In genomic region chr10:17723421-17723841, GRCm38 (mm10) we compare ENCODE assay signal across 8 mouse cellular contexts. TPM values are rescaled to one million over a fixed set of nuclear protein-coding genes. Genes with fewer than 3 reads are reported as not detected.
DNase-seq lines count a peak whose midpoint lies in the region; ATAC-seq lines count a peak whose summit lies in the region.

No protein-coding gene starts in this region.

- peaks cover 30% of the 10 kb centered on the region for H3K79me2 ChIP-seq in macrophage (ENCODE audit: inconsistent target)

- H3K4me2 ChIP-seq in kidney, embryonic 14.5 days (replicated peaks; ENCODE audit: low read depth, low read length), result peak overlapping the region; percentile 65
- H3K4me2 ChIP-seq in hindbrain, embryonic 13.5 days, result peak overlapping the region; percentile 59

- peak overlapping the region; percentile 100 for H3K27ac ChIP-seq in kidney, embryonic 14.5 days (ENCODE audit: low read depth, low read length)
- H3K27ac ChIP-seq in hindbrain, embryonic 13.5 days, result peak overlapping the region; percentile 99
- H3K27ac ChIP-seq in macrophage, result peak overlapping the region; percentile 77

- H3K9ac ChIP-seq in kidney, embryonic 14.5 days (ENCODE audit: low read depth, low read length), result peak overlapping the region; percentile 94
- peak overlapping the region; percentile 98 for H3K9ac ChIP-seq in hindbrain, embryonic 13.5 days

- H3K4me1 ChIP-seq in kidney, embryonic 14.5 days (ENCODE audit: control insufficient read depth, insufficient read depth, low read length), result peaks cover 11% of the 10 kb centered on the region; the same call in 1 of the 2 replicates
- H3K4me1 ChIP-seq in hindbrain, embryonic 13.5 days (replicated peaks), result peaks cover 32% of the 10 kb centered on the region

- H3K27me3 ChIP-seq in kidney, embryonic 14.5 days (ENCODE audit: control insufficient read depth, insufficient read depth, low read length), result no peaks in the 10 kb centered on the region
- H3K27me3 ChIP-seq in hindbrain, embryonic 13.5 days, result no peaks in the 10 kb centered on the region

- H3K4me3 ChIP-seq in kidney, embryonic 14.5 days (ENCODE audit: low read length), result peak overlapping the region; percentile 95
- H3K4me3 ChIP-seq in hindbrain, embryonic 13.5 days, result peak overlapping the region; percentile 99
- H3K4me3 ChIP-seq in macrophage (ENCODE audit: inconsistent target), result peak overlapping the region; percentile 50

- peak; percentile 48 for ATAC-seq in kidney, embryonic 14.5 days (ENCODE audit: low FRiP score, low TSS enrichment)
- peak; percentile 31 for ATAC-seq in activated CD4-positive, CD25-positive, alpha-beta regulatory T cell, adult 4 months
- ATAC-seq in hindbrain, embryonic 13.5 days (ENCODE audit: low FRiP score), result peak; percentile 61

- H3K9me3 ChIP-seq in kidney, embryonic 14.5 days (ENCODE audit: control insufficient read depth, low read length), result no peaks in the 10 kb centered on the region
- no peaks in the 10 kb centered on the region for H3K9me3 ChIP-seq in hindbrain, embryonic 13.5 days

- WGBS in kidney, embryonic 14.5 days, result 2% methylated on average over 28 of the region's 30 CpGs
- under 1% methylated on average over 30 of the region's 30 CpGs for WGBS in hindbrain, embryonic 13.5 days
- under 1% methylated on average over 30 of the region's 30 CpGs for WGBS in macrophage (ENCODE audit: missing documents)

- DNase-seq in kidney, adult 9 months, result no peak
- no peak for DNase-seq in frontal cortex, postnatal 14 days (ENCODE audit: low spot score in 2 of 2)
- DNase-seq in urinary bladder, postnatal 10 days (ENCODE audit: low spot score), result no peak
- DNase-seq in cerebellum, adult 11 months, result no peak

- H3K36me3 ChIP-seq in kidney, embryonic 14.5 days (ENCODE audit: control insufficient read depth, insufficient read depth, low read length), result no peaks in the 10 kb centered on the region; the same call in 1 of the 2 replicates
- no peaks in the 10 kb centered on the region for H3K36me3 ChIP-seq in hindbrain, embryonic 13.5 days
- no peaks in the 10 kb centered on the region for H3K36me3 ChIP-seq in macrophage (ENCODE audit: inconsistent target)

RNA-seq across cellular contexts. Expression of gene Cited2, which starts 0.4 kb away (rescaled TPM):
- 76.0 and 83.5 TPM in 2 replicates for polyA plus RNA-seq in kidney, embryonic 14.5 days (2014; fragmentation: Nextera tagmentation; extraction: Ambion mirVana)
- 1 to 10 TPM; 5.1 to 7.6 TPM for polyA plus RNA-seq in activated CD4-positive, CD25-positive, alpha-beta regulatory T cell, adult 4 months (2017; shearing (Covaris generic))
- 86.3 and 101 TPM in 2 replicates for polyA plus RNA-seq in hindbrain, embryonic 13.5 days (2015; fragmentation: Nextera tagmentation; extraction: Ambion mirVana)
- total RNA-seq in macrophage (2018; cell fraction: chromatin; rRNA removed), result 100 to 1,000 TPM in 3 of 26 experiments, 10 to 100 TPM in 23; 24.2 to 198 (median 48.9) TPM
- 100 to 1,000 TPM in 20 of 26 experiments, 10 to 100 TPM in 6; 69.0 to 524 (median 187) TPM for total RNA-seq in macrophage (2018; cell fraction: cytosol; rRNA removed)
- total RNA-seq in macrophage (2018; cell fraction: nucleus; rRNA removed), result 100 to 1,000 TPM in 21 of 26 experiments, 10 to 100 TPM in 5; 65.3 to 260 (median 137) TPM
- polyA plus RNA-seq in macrophage (2018), result 47.4 to 105 TPM (median 66.6 TPM) in 3 replicates
